Mouse (Mus musculus) CH12.LX (cell line): ENCODE results near the gene Hecw2. TPM values are rescaled to one million over a fixed set of nuclear protein-coding genes. Genes with fewer than 3 reads are reported as not detected.

Source experiments
- DNase-seq: peaks from one replicate; pipeline ENCODE4 v3.0.0-alpha.2; 2013; ENCODE audit errors: extremely low read depth
- H3K27ac ChIP-seq: 2 replicates; pipeline ENCODE4 v1.5.1; 2012; ENCODE audit warnings: low read depth, mild to moderate bottlenecking, control low read depth, moderate library complexity; ENCODE audit not compliant: insufficient read depth
- H3K27me3 ChIP-seq: replicated peaks from 2 replicates; pipeline ENCODE3; 2012; ENCODE audit warnings: inconsistent platforms
- H3K36me3 ChIP-seq, 2 experiments: replicated peaks in 1 of 2; 2 replicates each; pipeline versions ENCODE3 to v1.6.1; 2012; ENCODE audit warnings: inconsistent platforms in 1 of 2, low read length in 1 of 2, mild to moderate bottlenecking in 1 of 2, mixed read lengths in 1 of 2, moderate library complexity in 1 of 2; ENCODE audit not compliant: control insufficient read depth in 1 of 2, insufficient read depth in 1 of 2
- H3K4me1 ChIP-seq, 2 experiments: 2 replicates each; pipeline ENCODE4 v1.6.1; 2012; ENCODE audit warnings: inconsistent platforms in 1 of 2, moderate library complexity in 1 of 2; ENCODE audit not compliant: insufficient read depth in 2 of 2, control insufficient read depth in 1 of 2
- H3K4me2 ChIP-seq: 2 replicates; pipeline ENCODE4 v1.6.1; 2012; ENCODE audit warnings: low read depth, mild to moderate bottlenecking, control low read depth; ENCODE audit not compliant: poor library complexity, insufficient read depth, severe bottlenecking
- H3K4me3 ChIP-seq, 3 experiments: fragments of 150-350 bp in 1 of 3; sonication (generic) in 1 of 3; replicated peaks in 1 of 3; 2 replicates each; pipeline versions ENCODE3 to v1.5.1; 2011 to 2012; ENCODE audit warnings: low read depth in 2 of 3, low read length in 2 of 3, mild to moderate bottlenecking in 2 of 3, moderate library complexity in 2 of 3, control low read depth in 1 of 3, improper control_type of control experiment in 1 of 3, inconsistent platforms in 1 of 3, mixed read lengths in 1 of 3; ENCODE audit not compliant: poor library complexity in 1 of 3
- H3K79me2 ChIP-seq: replicated peaks from 2 replicates; pipeline ENCODE4 v1.6.1; 2012; ENCODE audit warnings: mild to moderate bottlenecking, moderate library complexity; ENCODE audit not compliant: control insufficient read depth, poor library complexity, insufficient read depth, severe bottlenecking; ENCODE audit errors: extremely low read depth
- H3K9ac ChIP-seq: 2 replicates; pipeline ENCODE4 v1.6.1; 2012; ENCODE audit warnings: low read depth, mild to moderate bottlenecking, control low read depth, moderate library complexity; ENCODE audit not compliant: insufficient read depth
- H3K9me3 ChIP-seq: replicated peaks from 2 replicates; pipeline ENCODE3; 2012; ENCODE audit warnings: low read length, inconsistent platforms, mixed read lengths
- BHLHE40 ChIP-seq: IDR thresholded peaks from 2 replicates; pipeline ENCODE4 v1.6.1; 2011; ENCODE audit warnings: mild to moderate bottlenecking, low read depth, low read length, improper control_type of control experiment
- CHD1 ChIP-seq: IDR thresholded peaks from 2 replicates; pipeline ENCODE4 v1.6.1; 2012; ENCODE audit warnings: low read depth, low read length, improper control_type of control experiment, inconsistent platforms
- CHD2 ChIP-seq: IDR thresholded peaks from 2 replicates; pipeline ENCODE4 v1.6.1; 2011; ENCODE audit warnings: low read length, improper control_type of control experiment
- CTCF ChIP-seq, 2 experiments: IDR thresholded peaks in 1 of 2; conservative IDR thresholded peaks in 1 of 2; 2 replicates each; pipeline ENCODE4 v1.5.1; 2011 to 2012; ENCODE audit warnings: low read depth in 2 of 2, low read length in 2 of 2, improper control_type of control experiment in 1 of 2, inconsistent platforms in 1 of 2, mild to moderate bottlenecking in 1 of 2, moderate library complexity in 1 of 2
- ELF1 ChIP-seq: IDR thresholded peaks from 2 replicates; pipeline ENCODE4 v1.6.1; 2014; ENCODE audit warnings: low read depth, mild to moderate bottlenecking, inconsistent platforms, low read length, improper control_type of control experiment
- EP300 ChIP-seq: IDR thresholded peaks from 2 replicates; pipeline ENCODE4 v1.6.1; 2011; ENCODE audit warnings: low read length, improper control_type of control experiment
- ETS1 ChIP-seq: conservative IDR thresholded peaks from 2 replicates; pipeline ENCODE4 v1.6.1; 2012; ENCODE audit warnings: low read depth, mild to moderate bottlenecking, inconsistent platforms, low read length, improper control_type of control experiment, moderate library complexity
- JUN ChIP-seq: IDR thresholded peaks from 2 replicates; pipeline ENCODE4 v1.6.1; 2011; ENCODE audit warnings: low read depth, mild to moderate bottlenecking, low read length, improper control_type of control experiment, moderate library complexity; ENCODE audit not compliant: insufficient read depth
- JUND ChIP-seq: conservative IDR thresholded peaks from 2 replicates; pipeline ENCODE4 v1.6.1; 2011; ENCODE audit warnings: low read depth, low read length, improper control_type of control experiment
- KAT2A ChIP-seq: IDR thresholded peaks from 2 replicates; pipeline ENCODE4 v1.6.1; 2012; ENCODE audit warnings: low read length, improper control_type of control experiment, inconsistent platforms; ENCODE audit not compliant: insufficient replicate concordance
- MAFK ChIP-seq: IDR thresholded peaks from 2 replicates; pipeline ENCODE4 v1.6.1; 2011; ENCODE audit warnings: low read length, improper control_type of control experiment; ENCODE audit not compliant: insufficient replicate concordance
- MAX ChIP-seq: IDR thresholded peaks from 2 replicates; pipeline ENCODE4 v1.6.1; 2011; ENCODE audit warnings: low read length, improper control_type of control experiment
- MXI1 ChIP-seq: IDR thresholded peaks from 2 replicates; pipeline ENCODE4 v1.6.1; 2011; ENCODE audit warnings: mild to moderate bottlenecking, low read depth, low read length, improper control_type of control experiment
- NRF1 ChIP-seq: IDR thresholded peaks from 2 replicates; pipeline ENCODE4 v1.6.1; 2014; ENCODE audit warnings: low read depth, mild to moderate bottlenecking, inconsistent platforms, low read length, improper control_type of control experiment, moderate library complexity
- POLR2A ChIP-seq: IDR thresholded peaks from 2 replicates; pipeline ENCODE4 v1.6.1; 2011; ENCODE audit warnings: low read depth, mild to moderate bottlenecking, improper control_type of control experiment, low read length
- RCOR1 ChIP-seq: conservative IDR thresholded peaks from 2 replicates; pipeline ENCODE4 v1.6.1; 2012; ENCODE audit warnings: low read depth, mild to moderate bottlenecking, inconsistent platforms, low read length, improper control_type of control experiment
- SMC3 ChIP-seq: IDR thresholded peaks from 2 replicates; pipeline ENCODE4 v1.6.1; 2011; ENCODE audit warnings: low read depth, low read length, improper control_type of control experiment
- TBP ChIP-seq: conservative IDR thresholded peaks from 2 replicates; pipeline ENCODE4 v1.6.1; 2011; ENCODE audit warnings: low read depth, low read length, improper control_type of control experiment
- TCF12 ChIP-seq: IDR thresholded peaks from 2 replicates; pipeline ENCODE4 v1.6.1; 2014; ENCODE audit warnings: low read depth, mild to moderate bottlenecking, inconsistent platforms, low read length, improper control_type of control experiment
- USF2 ChIP-seq: conservative IDR thresholded peaks from 2 replicates; pipeline ENCODE4 v1.6.1; 2011; ENCODE audit warnings: low read depth, low read length, improper control_type of control experiment
- ZC3H11A ChIP-seq: IDR thresholded peaks from 2 replicates; pipeline ENCODE4 v1.6.1; 2012; ENCODE audit warnings: low read depth, mild to moderate bottlenecking, inconsistent platforms, low read length, improper control_type of control experiment
- ZMIZ1 ChIP-seq: IDR thresholded peaks from 2 replicates; pipeline ENCODE4 v1.6.1; 2012; ENCODE audit warnings: low read depth, mild to moderate bottlenecking, inconsistent platforms, low read length, improper control_type of control experiment
- dilution Hi-C: fragments of 300-500 bp; cut with MboI; formaldehyde crosslinking; loops from 2 replicates; pipeline ENCODE4 v1.14.3; 2020; ENCODE audit warnings: low sequenced_read_pairs; ENCODE audit not compliant: extremely low pct_unique_long_range_greater_than_20kb, extremely low pct_ligation_motif_present
- in situ Hi-C: fragments of 300-500 bp; cut with MboI; formaldehyde crosslinking; loops from 3 replicates; pipeline ENCODE4 v1.14.3; 2019; ENCODE audit warnings: low sequenced_read_pairs, low pct_ligation_motif_present, low pct_unique_long_range_greater_than_20kb, mixed read lengths
- polyA plus RNA-seq: library from polyadenylated mRNA; unstranded; fragments of >175 nt; gene quantifications from 2 replicates; pipeline ENCODE4 v1.2.1, GENCODE M21; 2012; ENCODE audit warnings: low read depth; ENCODE audit not compliant: insufficient read length
- total RNA-seq, 2 experiments: library from RNA; depleted of rRNA; stranded (reverse); fragments of 300-350 nt in 1 of 2; fragments of >200 nt in 1 of 2; gene quantifications; 2 replicates each; pipeline ENCODE4 v1.2.3; 2012 to 2014

Hecw2 gene
- total and polyA plus RNA-seq, 3 experiments: 0.05 to 0.59 (median 0.14) TPM

DNA sequence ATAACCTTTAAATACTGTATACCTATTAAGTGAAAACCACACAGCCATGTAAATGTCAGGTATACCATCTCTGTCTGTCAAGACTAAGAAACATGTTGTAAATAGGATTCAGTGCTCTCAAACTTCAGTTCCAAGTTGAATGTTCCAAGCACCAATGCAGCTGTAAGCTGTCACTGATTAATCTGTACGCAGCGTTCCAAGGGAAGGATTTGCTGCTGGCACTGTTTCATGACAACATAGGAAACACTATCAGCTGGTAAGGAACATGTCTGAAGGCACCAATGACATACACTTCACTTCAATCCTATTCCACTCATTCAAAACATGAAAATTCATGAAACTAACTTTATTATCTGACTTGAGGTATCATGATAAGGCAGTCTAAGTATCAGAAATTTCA lies 428.9 kb downstream of the Hecw2 start:
- peaks cover 47 to 82% of the 10 kb centered on the region in 2 experiments for H3K36me3 ChIP-seq
- no peak overlapping the region for H3K4me3 ChIP-seq
- H3K27ac ChIP-seq: no peak overlapping the region; the same call in 1 of the 2 replicates
- TF ChIP-seq TBP (no peak), TCF12 (no peak), MAFK (no peak), KAT2A (no peak), CHD2 (no peak), JUN (no peak), BHLHE40 (no peak), USF2 (no peak)
- TF ChIP-seq, all 38 proteins: peak for 0
- no peak for DNase-seq
- in situ Hi-C loops (no loop called here), dilution Hi-C loops (no loop called here)
- Histone ChIP-seq H3K4me1 (peaks cover 0 to 15% of the 10 kb centered on the region in 2 experiments; a peak in 2 of 4 replicates), H3K9me3 (no peaks in the 10 kb centered on the region), H3K79me2 (peaks cover 9% of the 10 kb centered on the region), H3K27me3 (no peaks in the 10 kb centered on the region), H3K4me2 (no peak overlapping the region), H3K9ac (no peak overlapping the region)

GRCm38 (mm10) chr1:53757316-53757715 lies 437.7 kb downstream of the Hecw2 start:
- dilution Hi-C loops: no loop called here
- no peak overlapping the region for H3K4me2 ChIP-seq

More at GRCm38 (mm10) chr1:53757316-53757715, 437.7 kb downstream of the Hecw2 start:
- H3K79me2 ChIP-seq: no peaks in the 10 kb centered on the region
- no peaks in the 10 kb centered on the region for H3K27me3 ChIP-seq
- TF ChIP-seq ETS1 (no peak), EP300 (no peak), MAX (no peak), ZMIZ1 (no peak), NRF1 (no peak), ZC3H11A (no peak), SMC3 (no peak), JUND (no peak), POLR2A (no peak), ELF1 (no peak), MXI1 (no peak), RCOR1 (no peak), CTCF (conservative IDR thresholded peaks at IDR 0.05 in 1 of 2, IDR thresholded peaks at IDR 0.05 in 1 of 2; ENCODE audit: low read depth in 2 of 2, low read length in 2 of 2) (no peak), USF2 (no peak), MAFK (no peak), CHD1 (no peak)
- DNase-seq: no peak
- no peak overlapping the region for H3K9ac ChIP-seq
- H3K4me3 ChIP-seq: no peak overlapping the region
- peaks cover 29 to 62% of the 10 kb centered on the region in 2 experiments for H3K36me3 ChIP-seq
- in situ Hi-C loops: no loop called here
- H3K4me1 ChIP-seq: no peaks in the 10 kb centered on the region
- H3K27ac ChIP-seq: no peak overlapping the region
- no peaks in the 10 kb centered on the region for H3K9me3 ChIP-seq

Other genes starting within 250 kb of the Hecw2 start
- gene Ccdc150, start 55.5 kb upstream of the Hecw2 start, total RNA-seq (2012; rRNA removed): not detected in 2 replicates
- not detected in 2 replicates for gene Ccdc150, start 55.5 kb upstream of the Hecw2 start, total RNA-seq (2014; rRNA removed)
- not detected in 2 replicates for gene Ccdc150, start 55.5 kb upstream of the Hecw2 start, polyA plus RNA-seq
- gene Gtf3c3, start 243.8 kb upstream of the Hecw2 start, total RNA-seq (2012; rRNA removed): 13.4 and 14.5 TPM in 2 replicates
- gene Gtf3c3, start 243.8 kb upstream of the Hecw2 start, total RNA-seq (2014; rRNA removed): 28.3 and 30.8 TPM in 2 replicates
- gene Gtf3c3, start 243.8 kb upstream of the Hecw2 start, polyA plus RNA-seq: 14.7 and 15.9 TPM in 2 replicates